Mouse (Mus musculus): ENCODE results near the gene Sfxn2. TPM values are rescaled to one million over a fixed set of nuclear protein-coding genes. Genes with fewer than 3 reads are reported as not detected.

Sfxn2 gene
- polyA plus RNA-seq, 1 experiment from 2014 or later, result 10.2 TPM

DNA sequence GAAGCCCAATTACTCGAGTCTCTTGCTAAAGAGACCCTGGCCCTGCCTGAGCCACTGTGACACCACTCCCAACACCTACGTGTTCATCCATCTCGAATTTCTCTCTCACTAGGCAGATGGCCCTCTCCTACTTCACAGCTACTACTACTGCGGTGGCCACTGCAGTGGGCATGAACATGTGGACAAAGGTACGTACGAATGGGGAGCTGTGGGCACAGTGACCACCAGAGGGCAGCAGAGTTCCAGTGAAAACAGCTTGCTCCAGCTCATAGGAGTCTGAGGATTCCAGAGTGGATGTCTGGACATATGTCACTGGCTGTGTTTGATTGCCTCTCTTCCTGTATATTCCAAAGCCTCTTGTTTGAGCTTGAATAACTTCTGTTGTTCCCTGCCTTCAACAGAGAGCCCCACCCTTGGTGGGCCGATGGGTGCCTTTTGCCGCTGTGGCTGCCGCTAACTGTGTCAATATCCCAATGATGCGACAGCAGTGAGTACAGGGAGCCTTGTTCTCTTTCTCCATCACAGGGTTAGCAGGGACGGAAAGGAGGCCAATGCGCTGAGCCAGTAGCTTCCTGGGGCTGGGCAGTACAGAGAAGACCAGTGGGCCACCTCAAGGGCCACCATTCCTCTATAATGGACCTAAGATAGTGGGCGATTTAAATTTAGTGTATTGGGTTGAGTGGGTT lies 14.8 kb downstream of the Sfxn2 start:
- no peaks in the 10 kb centered on the region for H3K9me3 ChIP-seq
- no peaks in the 10 kb centered on the region for H3K4me1 ChIP-seq (replicated peaks)
- no peak overlapping the region for H3K27ac ChIP-seq (replicated peaks)
- ATAC-seq (ENCODE audit: low FRiP score, low read depth), result peak; percentile 80
- no peak overlapping the region for H3K9ac ChIP-seq
- no peaks in the 10 kb centered on the region for H3K27me3 ChIP-seq
- H3K4me2 ChIP-seq, result no peak overlapping the region
- 57% methylated on average over 13 of the region's 13 CpGs for WGBS
- peaks cover 16% of the 10 kb centered on the region; the same call in 1 of the 2 replicates for H3K36me3 ChIP-seq
- no peak overlapping the region for H3K4me3 ChIP-seq

DNA sequence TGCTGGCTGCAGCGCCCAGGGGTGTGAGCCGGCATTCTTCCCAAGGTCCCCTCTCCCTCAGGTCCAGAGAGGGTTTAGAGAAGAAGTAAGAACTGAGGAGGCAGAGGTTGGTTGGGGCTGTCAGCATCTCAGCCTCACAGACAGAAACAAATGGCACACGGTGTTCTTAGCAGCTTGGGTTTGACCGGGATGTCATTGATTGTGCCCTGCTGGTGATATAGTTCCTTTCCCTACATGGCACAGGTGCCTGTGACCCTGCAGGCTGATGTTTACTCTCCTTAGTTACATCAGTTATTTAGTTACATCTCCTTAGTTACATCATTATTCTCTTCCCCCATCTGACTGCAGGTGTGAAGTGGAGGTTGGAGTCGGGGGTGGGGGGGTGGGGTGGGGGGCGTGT lies 18.4 kb downstream of the Sfxn2 start:
- no peak overlapping the region for H3K9ac ChIP-seq
- 89% methylated on average over 6 of the region's 6 CpGs for WGBS
- no peak overlapping the region for H3K27ac ChIP-seq (replicated peaks)
- no peaks in the 10 kb centered on the region for H3K4me1 ChIP-seq (replicated peaks)
- no peak overlapping the region for H3K4me2 ChIP-seq
- no peaks in the 10 kb centered on the region for H3K27me3 ChIP-seq
- no peak for ATAC-seq (ENCODE audit: low FRiP score, low read depth)
- peaks cover 17% of the 10 kb centered on the region for H3K36me3 ChIP-seq
- no peak overlapping the region for H3K4me3 ChIP-seq
- no peaks in the 10 kb centered on the region for H3K9me3 ChIP-seq

DNA sequence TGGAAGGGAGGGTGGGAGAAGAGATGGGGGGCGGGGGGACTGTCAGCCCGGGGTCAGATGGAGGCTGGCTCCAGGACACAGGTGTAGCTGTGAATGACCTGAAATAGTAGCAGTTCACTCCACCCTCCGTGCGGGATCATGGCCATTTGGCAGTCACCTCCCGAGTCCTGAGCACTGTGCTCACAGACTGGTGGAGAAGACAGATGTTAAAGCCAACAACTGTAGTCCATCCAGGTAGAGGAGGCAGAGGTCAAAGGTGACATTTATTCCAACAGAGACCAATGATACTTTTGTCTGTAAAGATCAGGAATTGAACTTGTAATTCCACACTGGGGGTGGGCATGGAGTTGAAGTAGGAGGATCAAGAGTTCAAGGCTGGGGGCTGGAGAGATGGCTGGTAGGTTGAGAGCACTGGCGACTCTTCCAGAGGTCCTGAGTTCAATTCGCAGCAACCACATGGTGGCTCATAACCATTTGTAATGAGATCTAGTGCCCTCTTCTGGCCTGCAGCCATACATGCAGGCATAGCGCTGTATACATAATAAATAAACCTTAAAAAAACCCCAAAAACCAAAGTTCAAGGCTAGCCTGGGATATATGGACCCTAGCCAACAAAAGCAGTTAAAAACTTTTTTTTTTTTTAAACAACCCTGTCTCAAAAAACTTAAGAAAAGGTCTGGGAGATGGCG lies 19.7 kb downstream of the Sfxn2 start:
- no peak overlapping the region for H3K4me2 ChIP-seq
- no peak overlapping the region for H3K9ac ChIP-seq
- H3K27ac ChIP-seq (replicated peaks), result no peak overlapping the region
- no peak for ATAC-seq (ENCODE audit: low FRiP score, low read depth)
- H3K4me3 ChIP-seq, result no peak overlapping the region
- H3K36me3 ChIP-seq, result peaks cover 17% of the 10 kb centered on the region
- 93% methylated on average over 9 of the region's 9 CpGs for WGBS
- 0 out of 2 replicates have a peak, but pooled peaks cover under 1% of the 10 kb centered on the region for H3K4me1 ChIP-seq (replicated peaks)
- H3K27me3 ChIP-seq, result no peaks in the 10 kb centered on the region
- no peaks in the 10 kb centered on the region for H3K9me3 ChIP-seq

DNA sequence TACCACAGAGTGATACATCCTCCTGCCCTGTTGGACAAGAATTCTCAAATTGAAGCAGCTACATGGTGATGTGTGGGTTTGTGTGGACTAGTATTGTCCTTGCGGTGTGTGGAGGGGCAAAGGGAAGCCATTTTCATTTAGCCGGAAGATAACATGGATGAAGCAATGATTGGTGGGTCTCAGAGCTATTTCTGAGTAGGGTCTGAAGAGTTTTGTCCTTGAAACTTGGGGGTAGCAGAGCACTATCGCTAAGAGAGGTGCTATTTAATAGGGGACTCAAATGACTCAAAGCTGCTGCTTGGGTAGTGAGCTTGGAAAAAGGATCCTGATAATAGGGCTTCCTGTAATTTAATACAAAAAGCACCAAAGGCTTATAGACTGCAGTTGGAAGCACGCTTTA lies 25.0 kb downstream of the Sfxn2 start:
- WGBS, result 84% methylated on average over 4 of the region's 4 CpGs
- Histone ChIP-seq H3K4me3 (peak overlapping the region; percentile 87; the same call in 1 of the 2 replicates), H3K27ac (replicated peaks) (peak overlapping the region; percentile 26; the same call in 1 of the 2 replicates)

DNA sequence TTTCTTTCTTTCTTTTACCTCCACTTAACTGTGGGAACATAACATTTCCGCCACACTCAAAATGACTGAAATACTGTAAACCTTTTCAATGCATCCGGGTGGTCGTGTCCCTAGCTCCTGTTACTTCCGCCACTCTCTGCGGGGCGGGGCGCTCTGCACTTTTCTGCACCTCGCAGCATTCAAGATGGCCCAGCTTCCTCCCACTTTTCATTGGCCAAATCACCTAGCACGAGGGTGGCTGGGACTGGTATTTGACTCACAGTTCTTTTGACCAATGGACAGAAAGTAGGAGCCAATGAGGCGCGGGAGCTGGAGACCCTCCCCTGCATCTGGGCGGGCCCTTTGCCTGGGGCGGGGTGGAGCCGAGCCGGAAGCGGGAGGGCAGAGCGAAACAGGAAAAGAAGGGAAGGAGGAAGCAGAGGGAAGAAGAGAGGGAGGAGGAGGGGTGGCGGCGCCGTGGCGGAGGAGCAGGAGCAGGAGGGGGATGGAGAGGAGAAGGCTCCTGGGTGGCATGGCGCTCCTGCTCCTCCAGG lies 25.6 kb downstream of the Sfxn2 start, which contains the start of gene Wbp1l:
Gene Wbp1l (plus strand): TSS at position 365 of the 533 bp plus-strand sequence.
- Histone ChIP-seq H3K4me3 (peak within 1 kb of the TSS; percentile 87), H3K9me3 (no peaks in the 10 kb centered on the region), H3K9ac (peak within 1 kb of the TSS; percentile 75), H3K36me3 (peaks cover 8% of the 10 kb centered on the region; the same call in 1 of the 2 replicates), H3K27me3 (no peaks in the 10 kb centered on the region), H3K4me1 (replicated peaks) (peaks cover 33% of the 10 kb centered on the region), H3K4me2 (peak within 1 kb of the TSS; percentile 92), H3K27ac (replicated peaks) (peak within 1 kb of the TSS; percentile 74)
- peak; percentile 99 for ATAC-seq (ENCODE audit: low FRiP score, low read depth)
- 1% methylated on average over 21 of the region's 22 CpGs for WGBS

More for the DNA sequence above, 25.0 kb downstream of the Sfxn2 start:
- Histone ChIP-seq H3K9me3 (no peaks in the 10 kb centered on the region), H3K9ac (no peak overlapping the region), H3K36me3 (peaks cover 8% of the 10 kb centered on the region; the same call in 1 of the 2 replicates), H3K27me3 (no peaks in the 10 kb centered on the region), H3K4me1 (replicated peaks) (peaks cover 33% of the 10 kb centered on the region), H3K4me2 (peak overlapping the region; percentile 46)
- ATAC-seq (ENCODE audit: low FRiP score, low read depth), result no peak

DNA sequence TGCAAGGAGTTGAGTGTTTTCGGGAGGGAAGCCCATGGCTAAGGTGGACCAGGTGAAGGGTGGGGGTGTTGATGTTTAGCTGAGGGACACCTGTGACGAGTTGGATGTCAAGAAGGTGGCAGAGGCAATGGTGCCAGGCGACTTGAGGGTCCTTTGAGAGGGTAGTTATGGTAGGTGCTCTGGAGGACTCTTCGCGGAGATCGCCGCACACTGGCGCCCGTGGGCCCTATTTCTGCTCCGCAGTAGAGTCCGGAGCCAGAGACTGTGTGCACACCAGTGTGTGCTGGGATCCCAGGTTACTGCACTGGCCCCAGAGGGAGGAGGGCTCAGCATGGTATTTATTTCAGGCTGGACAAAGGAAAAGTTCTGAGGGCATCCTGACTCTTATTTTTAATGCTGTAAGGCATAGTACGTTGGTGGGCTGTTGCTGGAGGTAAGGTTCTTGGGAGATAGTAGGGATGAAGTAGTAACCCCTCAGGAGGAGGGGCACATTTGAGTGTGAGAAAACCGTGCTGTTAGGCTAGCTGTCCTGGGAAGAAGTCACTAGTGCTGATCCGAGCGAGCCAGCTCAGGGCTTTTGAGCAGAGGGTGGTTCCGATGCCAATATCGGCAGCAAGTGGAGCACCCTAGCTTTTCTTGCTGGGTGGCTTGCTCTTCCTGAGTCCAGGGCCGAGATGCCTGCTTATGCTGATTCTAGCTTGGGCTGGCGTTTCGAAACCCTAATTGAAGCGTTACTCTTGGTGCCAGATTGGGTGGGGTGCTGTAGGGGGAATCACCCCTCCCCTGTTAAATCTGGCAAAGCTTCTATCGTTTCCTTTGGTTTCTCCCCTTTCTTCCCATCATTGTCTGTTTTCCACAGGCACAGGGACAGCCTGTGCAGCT lies 26.5 kb downstream of the Sfxn2 start:
- peaks cover 14% of the 10 kb centered on the region; the same call in 1 of the 2 replicates for H3K36me3 ChIP-seq
- ATAC-seq (ENCODE audit: low FRiP score, low read depth), result peak; percentile 24; the same call in 1 of the 2 replicates
- 21% methylated on average over 22 of the region's 22 CpGs for WGBS

DNA sequence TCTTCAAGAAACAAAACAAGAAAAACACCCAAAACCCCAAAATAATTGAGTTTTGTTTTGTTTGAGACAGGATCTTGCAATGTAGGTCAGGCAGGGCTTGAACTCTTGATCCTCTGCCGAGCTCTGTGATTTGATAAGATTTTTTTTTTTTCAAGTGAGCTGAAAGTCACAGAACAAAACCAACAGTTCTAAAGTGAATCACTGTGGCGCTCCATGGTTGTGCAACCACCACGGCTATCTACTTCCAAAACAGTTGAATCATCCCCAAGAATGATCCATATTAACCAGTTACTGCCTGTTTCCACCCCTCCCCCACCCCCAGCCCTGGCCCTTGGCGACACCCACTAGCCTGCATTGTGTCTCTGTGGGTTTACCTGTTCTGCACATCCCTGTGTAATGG lies 27.2 kb downstream of the Sfxn2 start:
- H3K4me3 ChIP-seq, result peak overlapping the region; percentile 87; the same call in 1 of the 2 replicates

More for the DNA sequence above, 26.5 kb downstream of the Sfxn2 start:
- Histone ChIP-seq H3K9me3 (no peaks in the 10 kb centered on the region), H3K4me3 (peak overlapping the region; percentile 87), H3K27ac (replicated peaks) (peak overlapping the region; percentile 74), H3K9ac (peak overlapping the region; percentile 75), H3K4me2 (peak overlapping the region; percentile 92), H3K4me1 (replicated peaks) (peaks cover 33% of the 10 kb centered on the region), H3K27me3 (no peaks in the 10 kb centered on the region)

DNA sequence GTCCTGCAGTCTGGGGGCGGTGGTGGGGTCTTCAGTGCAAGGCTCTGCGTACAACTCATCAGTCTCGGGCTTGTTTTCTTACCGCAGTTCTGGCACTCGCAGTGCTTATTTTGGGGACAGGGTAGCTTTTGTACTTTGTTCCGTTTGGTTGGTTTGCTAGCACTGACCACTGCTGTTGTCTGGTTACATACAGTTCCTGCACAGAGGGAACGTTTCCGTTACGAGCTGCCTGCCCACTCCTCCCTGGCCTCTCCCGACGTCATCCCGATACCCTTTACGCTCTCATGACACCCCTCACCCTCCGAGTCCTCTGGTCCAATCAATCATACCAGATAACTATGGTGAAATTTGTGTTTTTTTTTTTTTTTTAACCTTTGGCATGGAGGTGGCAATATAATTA lies 28.3 kb downstream of the Sfxn2 start:
- Histone ChIP-seq H3K4me3 (no peak overlapping the region), H3K9ac (no peak overlapping the region), H3K36me3 (peaks cover 16% of the 10 kb centered on the region), H3K9me3 (no peaks in the 10 kb centered on the region), H3K4me1 (replicated peaks) (peaks cover 33% of the 10 kb centered on the region), H3K27me3 (no peaks in the 10 kb centered on the region), H3K27ac (replicated peaks) (no peak overlapping the region), H3K4me2 (no peak overlapping the region)
- 90% methylated on average over 14 of the region's 14 CpGs for whole genome bisulfite sequencing
- ATAC-seq (ENCODE audit: low FRiP score, low read depth), result no peak

More for the DNA sequence above, 27.2 kb downstream of the Sfxn2 start:
- WGBS, result 88% methylated on average over 4 of the region's 4 CpGs
- peak overlapping the region; percentile 92 for H3K4me2 ChIP-seq
- H3K27me3 ChIP-seq, result no peaks in the 10 kb centered on the region
- H3K36me3 ChIP-seq, result peaks cover 8% of the 10 kb centered on the region; the same call in 1 of the 2 replicates
- H3K9ac ChIP-seq, result no peak overlapping the region; the same call in 1 of the 2 replicates
- peaks cover 33% of the 10 kb centered on the region for H3K4me1 ChIP-seq (replicated peaks)
- H3K27ac ChIP-seq (replicated peaks), result no peak overlapping the region
- no peak for ATAC-seq (ENCODE audit: low FRiP score, low read depth)
- no peaks in the 10 kb centered on the region for H3K9me3 ChIP-seq

DNA sequence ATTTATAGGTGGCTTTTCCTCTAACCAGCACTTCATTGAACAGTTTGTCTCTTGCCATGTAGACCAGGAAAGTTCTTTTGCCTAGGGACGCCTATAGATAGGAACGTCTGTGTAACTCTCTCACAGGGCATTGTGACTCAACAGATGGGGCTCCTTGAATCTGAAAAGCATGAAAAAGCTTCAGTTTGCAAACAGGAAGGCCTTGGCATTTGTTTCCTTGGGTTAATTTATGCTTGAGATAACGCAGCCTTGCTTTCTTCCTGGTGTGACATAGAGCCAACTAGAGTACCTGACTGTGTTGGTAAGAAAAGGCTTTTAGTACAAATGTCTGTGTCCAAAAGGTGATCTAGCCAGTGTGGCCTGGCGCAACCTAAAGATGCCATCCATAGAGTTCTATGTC lies 29.2 kb downstream of the Sfxn2 start:
- no peak overlapping the region for H3K9ac ChIP-seq

DNA sequence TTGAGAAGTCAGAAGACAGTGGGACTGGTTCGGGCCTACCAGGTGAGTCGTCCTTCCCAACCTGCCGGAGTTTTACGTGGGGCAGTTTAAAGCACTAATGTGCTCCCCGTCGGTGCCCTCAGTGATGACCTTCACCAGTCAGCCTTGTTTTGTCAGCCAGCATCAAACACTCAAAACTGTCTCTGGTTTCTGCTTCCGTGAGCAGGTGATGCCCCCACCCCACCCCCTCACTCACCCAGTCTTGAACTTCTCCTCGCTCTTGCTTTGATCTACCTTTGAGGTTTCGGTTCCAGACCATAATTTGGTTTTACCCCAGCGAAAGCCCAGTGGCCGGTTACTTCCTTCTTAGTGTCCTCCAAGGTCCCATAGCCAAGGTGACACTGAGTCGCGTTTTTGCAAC lies 33.6 kb downstream of the Sfxn2 start:
- H3K9ac ChIP-seq, result no peak overlapping the region
- no peak overlapping the region for H3K4me2 ChIP-seq
- no peaks in the 10 kb centered on the region for H3K9me3 ChIP-seq
- H3K27me3 ChIP-seq, result no peaks in the 10 kb centered on the region
- no peak for ATAC-seq (ENCODE audit: low FRiP score, low read depth)
- peaks cover 4% of the 10 kb centered on the region for H3K4me1 ChIP-seq (replicated peaks)
- peaks cover 17% of the 10 kb centered on the region for H3K36me3 ChIP-seq
- H3K4me3 ChIP-seq, result no peak overlapping the region
- WGBS, result 93% methylated on average over 13 of the region's 13 CpGs
- H3K27ac ChIP-seq (replicated peaks), result no peak overlapping the region

More for the DNA sequence above, 29.2 kb downstream of the Sfxn2 start:
- no peaks in the 10 kb centered on the region for H3K9me3 ChIP-seq
- ATAC-seq (ENCODE audit: low FRiP score, low read depth), result no peak
- 91% methylated on average over 4 of the region's 4 CpGs for WGBS
- H3K27me3 ChIP-seq, result no peaks in the 10 kb centered on the region
- no peak overlapping the region for H3K4me2 ChIP-seq
- peaks cover 17% of the 10 kb centered on the region for H3K36me3 ChIP-seq
- H3K4me1 ChIP-seq (replicated peaks), result peaks cover 33% of the 10 kb centered on the region
- H3K27ac ChIP-seq (replicated peaks), result no peak overlapping the region
- H3K4me3 ChIP-seq, result no peak overlapping the region

DNA sequence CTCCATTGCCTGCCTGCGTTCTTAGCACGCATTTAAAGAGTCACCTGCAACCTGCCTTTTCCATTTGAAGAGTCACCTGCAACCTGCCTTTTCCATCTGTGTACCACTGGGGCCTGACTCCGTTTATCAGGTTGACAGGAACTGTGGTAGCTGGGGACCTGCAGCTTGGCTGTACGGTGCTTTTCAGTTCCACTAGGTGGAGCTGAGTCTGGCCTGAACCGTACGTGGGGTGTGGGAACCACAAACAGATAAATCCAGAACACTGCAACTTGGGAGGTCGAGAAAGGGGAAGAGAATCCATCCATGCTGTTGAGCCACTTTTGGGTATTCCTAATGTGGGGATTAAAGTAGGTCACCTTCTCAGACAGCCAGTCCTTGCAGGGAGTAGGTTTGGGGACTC lies 34.3 kb downstream of the Sfxn2 start:
- H3K9me3 ChIP-seq, result no peaks in the 10 kb centered on the region
- WGBS, result 76% methylated on average over 7 of the region's 7 CpGs
- ATAC-seq (ENCODE audit: low FRiP score, low read depth), result no peak
- no peak overlapping the region for H3K27ac ChIP-seq (replicated peaks)
- H3K4me2 ChIP-seq, result no peak overlapping the region
- no peaks in the 10 kb centered on the region for H3K4me1 ChIP-seq (replicated peaks)
- H3K9ac ChIP-seq, result no peak overlapping the region
- H3K27me3 ChIP-seq, result no peaks in the 10 kb centered on the region
- no peak overlapping the region for H3K4me3 ChIP-seq
- H3K36me3 ChIP-seq, result peaks cover 17% of the 10 kb centered on the region

Measured in hindbrain, embryonic 15.5 days (tissue).